Mouse (Mus musculus) ES-Bruce4 (cell line): ENCODE measurements at regions not wholly inside any gene's neighbourhood (a gene's known extent, or its start where the extent isn't known, plus 50 kb on each side); places are given as distances from the start of the nearest gene placed in this dataset.

ENCODE experiments used
- CTCF ChIP-seq: IDR thresholded peaks from one replicate; pipeline ENCODE4 v1.8.1; 2011; ENCODE audit warnings: low read depth, low read length
- EP300 ChIP-seq: IDR thresholded peaks from 2 replicates; pipeline ENCODE4 v1.6.1; 2011; ENCODE audit warnings: low read depth, low read length; ENCODE audit not compliant: insufficient read depth
- POLR2A ChIP-seq: IDR thresholded peaks from one replicate; pipeline ENCODE4 v1.8.1; 2011; ENCODE audit warnings: low read length; ENCODE audit not compliant: insufficient read depth

- no peak for TF ChIP-seq CTCF
- TF ChIP-seq POLR2A: no peak
- no peak for TF ChIP-seq EP300
These were observed 68.6 kb upstream of the Maml3 start for GRCm38 (mm10) chr3:52173490-52173889.
